Mouse (Mus musculus): ENCODE results near the gene Hirip3.

DNA sequence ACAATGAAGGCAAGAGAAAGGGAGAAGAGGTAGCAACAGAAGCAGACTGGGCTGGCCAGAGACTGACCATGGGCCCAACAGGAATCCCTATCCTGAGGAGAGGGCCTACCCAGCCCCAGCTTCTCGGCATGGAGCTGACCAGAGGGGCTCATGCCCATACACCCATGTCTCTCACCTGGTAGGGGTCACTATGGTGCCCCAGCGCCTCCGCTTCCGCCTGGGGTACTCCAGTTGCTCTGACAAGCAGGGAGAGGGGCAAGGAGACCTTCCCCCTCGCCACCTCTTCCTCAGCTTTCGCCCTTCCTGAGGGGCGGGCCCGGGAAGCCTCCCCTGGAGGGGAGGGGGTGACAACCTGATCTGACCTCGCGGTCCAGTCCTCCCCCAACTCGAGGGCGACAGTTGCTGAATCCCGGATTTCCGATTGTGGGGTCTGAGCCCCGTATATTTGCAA, 22.0 kb downstream of the Hirip3 start:
- TF ChIP-seq CTCF (IDR thresholded peaks at IDR 0.05; ENCODE audit: low read depth, low read length): no peak
- no peak for TF ChIP-seq TAL1 (conservative IDR thresholded peaks at IDR 0.05; ENCODE audit: low read depth, low read length)
- no peak for TF ChIP-seq GATA1 (IDR thresholded peaks at IDR 0.05; ENCODE audit: borderline replicate concordance, low read length)
- TF ChIP-seq GATA2 (IDR thresholded peaks at IDR 0.05; ENCODE audit: borderline replicate concordance, low read depth, low read length): no peak
- TF ChIP-seq POLR2AphosphoS5 (IDR thresholded peaks at IDR 0.05; ENCODE audit: insufficient replicate concordance, low read depth, low read length): no peak
